Mouse (Mus musculus) thymus, postnatal 10 days (tissue): ENCODE results near the gene Ubap1.

Experiments used
- DNase-seq, 2 experiments: peaks; one replicate each; pipeline ENCODE4 v3.0.0; 2021; ENCODE audit warnings: low spot score in 2 of 2

The Ubap1 gene

DNA sequence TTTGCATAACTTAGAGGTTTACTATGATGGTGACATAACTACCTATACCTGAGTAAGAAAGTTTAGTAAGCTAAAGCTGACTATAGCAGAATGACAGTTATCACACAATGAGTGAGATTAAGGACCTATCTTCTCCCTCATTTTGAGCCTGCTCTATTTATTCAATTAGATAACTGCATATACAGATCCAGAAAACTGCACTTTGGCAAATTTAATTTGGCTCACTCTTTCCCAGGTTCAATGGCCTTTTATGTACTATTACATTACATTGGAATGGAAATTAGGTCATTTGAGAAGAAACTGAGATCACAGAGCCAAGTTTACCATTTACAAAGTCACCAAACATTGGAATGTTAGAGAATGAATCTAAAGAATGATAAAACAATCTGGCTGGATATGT lies 68.2 kb downstream of the Ubap1 start:
- DNase-seq: no peak

DNA sequence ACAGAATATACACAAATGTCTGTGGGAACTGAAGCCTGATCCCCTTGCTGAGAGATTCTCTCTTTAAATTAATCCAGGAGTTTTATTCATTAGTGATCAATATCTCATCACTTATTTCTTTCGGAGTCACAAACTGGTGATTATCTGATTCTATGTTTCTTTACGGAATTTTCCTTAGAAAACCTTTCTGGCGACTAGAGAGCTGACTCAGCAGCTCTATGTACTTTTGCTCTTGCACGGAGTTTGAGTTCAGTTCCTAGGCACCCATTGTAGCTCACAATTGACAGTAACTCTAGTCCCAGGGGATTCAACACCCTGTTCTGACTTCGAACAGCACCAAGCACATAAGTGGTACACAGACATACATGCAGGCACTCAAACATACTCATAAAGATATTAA lies 90.1 kb downstream of the Ubap1 start:
- DNase-seq: no peak
